Mouse (Mus musculus) ES-CJ7 (cell line): ENCODE measurements around the gene Chmp1a.
"Not testable (repeated sequence)": the region's sequence is repeated elsewhere in the genome, so short reads cannot be mapped to it uniquely, and the experiment has no call there.

ENCODE experiments used
- DNase-seq: peaks from one replicate; pipeline ENCODE4 v3.0.0; 2011; ENCODE audit warnings: low read depth, low spot score

Chmp1a gene

DNA sequence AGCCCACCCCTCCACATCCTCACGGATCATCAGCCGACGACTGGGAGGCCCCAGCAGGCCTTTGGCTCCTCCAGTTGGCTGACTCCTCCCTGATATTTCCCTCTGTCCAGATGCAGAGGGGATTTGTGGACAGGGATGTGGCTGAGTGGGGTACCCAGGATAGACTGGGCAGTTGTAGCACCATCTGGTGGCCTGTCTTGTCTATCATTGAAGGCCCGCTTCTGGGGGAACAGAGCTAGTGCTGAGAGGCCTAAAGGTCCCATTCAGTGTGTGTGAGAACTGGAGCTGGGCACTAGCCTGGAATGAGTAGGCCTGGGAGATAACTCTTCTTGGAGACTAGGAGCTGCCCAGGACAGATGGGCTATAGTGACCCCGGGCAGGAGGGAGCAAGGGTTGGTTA lies 19.2 kb upstream of the Chmp1a start:
- no peak for DNase-seq

DNA sequence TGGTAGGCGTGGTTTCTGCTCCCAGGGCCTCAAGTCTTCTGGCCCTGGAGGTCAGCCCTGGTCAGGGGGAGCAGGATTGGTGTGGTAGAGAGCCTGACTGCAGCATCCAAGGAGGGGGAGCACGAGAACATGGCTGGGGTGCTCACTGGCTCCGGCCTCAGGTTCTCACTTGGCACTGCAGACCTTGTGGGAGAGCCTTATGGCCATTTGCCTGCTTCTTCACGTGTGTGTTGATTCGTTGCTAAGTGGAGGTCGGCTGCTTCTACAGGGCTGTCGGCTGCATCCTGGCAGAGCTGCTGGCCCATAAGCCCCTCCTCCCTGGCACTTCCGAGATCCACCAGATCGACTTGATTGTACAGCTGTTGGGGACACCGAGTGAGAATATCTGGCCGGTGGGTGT lies 17.8 kb upstream of the Chmp1a start:
- not testable (repeated sequence) for DNase-seq

DNA sequence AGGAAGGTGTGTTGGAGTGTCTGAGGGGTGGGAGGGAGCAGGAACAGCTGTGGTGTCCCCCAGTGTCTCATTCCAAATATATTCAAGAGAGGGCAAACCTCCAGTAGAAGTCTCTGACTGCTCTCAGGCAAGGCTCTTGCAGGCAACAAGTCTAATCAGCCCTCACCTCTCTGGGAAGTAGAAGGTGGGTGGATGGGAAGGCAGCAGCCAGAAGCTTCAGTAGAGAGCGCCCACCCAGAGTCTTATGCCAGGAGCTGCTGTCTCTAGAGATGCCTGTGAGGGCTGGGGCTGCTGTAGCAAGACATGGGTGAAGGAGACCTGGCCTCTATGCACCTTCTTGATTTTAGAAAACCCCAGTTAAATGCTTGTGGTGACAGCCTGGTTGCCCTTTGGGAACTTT lies 15.9 kb upstream of the Chmp1a start:
- DNase-seq: no peak

GRCm38 (mm10) chr8:123224278-123225266 lies 12.0 kb upstream of the Chmp1a start, which contains the start of gene Cdk10:
TSS of gene Cdk10 (plus strand) at chr8:123224842.
- DNase-seq: peak; percentile 95

DNA sequence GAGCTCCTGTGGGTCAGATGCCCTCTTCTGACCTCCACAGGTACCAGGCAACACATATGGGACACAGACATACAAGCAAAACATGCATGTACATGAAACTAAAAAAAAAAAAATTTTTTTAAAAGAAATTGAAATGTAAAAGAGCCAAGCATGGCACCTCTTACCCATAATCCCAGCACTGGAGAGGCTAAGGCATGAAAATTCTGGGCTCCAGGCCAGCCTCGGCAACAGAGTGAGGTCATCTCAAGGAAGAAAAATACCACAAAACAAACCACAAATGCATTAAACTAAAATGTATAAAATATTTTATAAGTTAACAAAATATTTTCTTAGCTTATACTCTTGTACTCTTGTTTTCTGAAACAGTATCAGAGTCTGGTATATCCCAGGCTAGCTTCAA lies 8.4 kb upstream of the Chmp1a start:
- no peak for DNase-seq

- DNase-seq: no peak
Measured at GRCm38 (mm10) chr8:123215430-123215829, 2.9 kb upstream of the Chmp1a start.

- no peak for DNase-seq
Measured at GRCm38 (mm10) chr8:123213118-123213772, 682 bp upstream of the Chmp1a start.

DNA sequence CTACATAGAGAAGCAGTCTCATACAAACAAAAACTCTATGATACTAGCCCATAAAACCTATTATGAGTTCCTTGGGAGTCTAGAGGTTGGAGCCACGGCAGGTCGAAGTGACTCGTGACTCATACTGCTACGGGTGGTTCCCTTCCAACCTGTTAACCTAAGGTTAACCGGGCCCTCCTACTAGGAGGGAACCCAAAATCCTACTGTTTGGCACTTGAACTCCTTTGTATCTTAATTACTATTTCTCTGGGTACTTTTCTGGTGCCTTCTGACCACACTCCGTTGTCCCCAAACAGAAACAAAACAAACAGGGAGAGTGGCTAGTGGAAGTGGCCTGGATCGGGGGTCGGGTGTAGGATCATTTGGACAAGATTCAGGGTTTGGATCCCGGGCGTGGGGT lies 687 bp downstream of the Chmp1a start:
- no peak for DNase-seq

GRCm38 (mm10) chr8:123203571-123203970 lies 9.0 kb downstream of the Chmp1a start:
- DNase-seq: no peak

- peak; percentile 87 for DNase-seq
Measured at GRCm38 (mm10) chr8:123202288-123202687, 10.3 kb downstream of the Chmp1a start.

DNA sequence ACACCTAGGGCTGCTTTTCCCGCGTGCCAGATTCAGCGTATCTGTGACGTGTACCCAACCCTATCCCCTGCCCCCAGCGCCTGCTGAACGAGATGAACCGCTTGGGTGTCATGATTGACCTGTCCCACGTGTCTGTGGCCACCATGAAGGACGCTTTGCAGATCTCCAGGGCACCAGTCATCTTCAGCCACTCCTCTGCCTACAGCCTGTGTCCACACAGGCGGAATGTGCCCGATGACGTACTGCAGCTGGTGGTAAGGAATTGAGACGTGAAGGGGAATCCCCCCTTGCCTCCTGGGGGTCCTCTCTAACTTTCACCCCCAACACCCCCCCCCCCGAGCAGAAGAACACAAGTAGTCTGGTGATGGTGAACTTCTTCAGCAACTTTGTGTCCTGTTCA lies 12.7 kb downstream of the Chmp1a start:
- no peak for DNase-seq

DNA sequence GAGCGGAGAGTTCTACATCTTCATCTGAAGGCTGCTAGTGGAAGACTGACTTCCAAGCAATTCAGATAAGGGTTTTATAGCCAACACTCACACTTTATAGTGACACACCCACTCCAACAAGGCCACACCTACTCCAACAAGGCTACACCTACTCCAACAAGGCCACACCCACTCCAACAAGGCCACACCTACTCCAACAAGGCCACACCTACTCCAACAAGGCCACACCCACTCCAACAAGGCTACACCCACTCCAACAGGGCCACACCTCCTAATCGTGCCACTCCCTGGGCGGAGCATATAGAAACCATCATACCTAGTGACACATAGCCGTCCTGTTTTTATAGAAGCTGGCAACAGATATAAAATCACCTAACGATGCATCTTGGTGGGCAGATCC lies 15.5 kb downstream of the Chmp1a start:
- DNase-seq: peak; percentile 79

DNA sequence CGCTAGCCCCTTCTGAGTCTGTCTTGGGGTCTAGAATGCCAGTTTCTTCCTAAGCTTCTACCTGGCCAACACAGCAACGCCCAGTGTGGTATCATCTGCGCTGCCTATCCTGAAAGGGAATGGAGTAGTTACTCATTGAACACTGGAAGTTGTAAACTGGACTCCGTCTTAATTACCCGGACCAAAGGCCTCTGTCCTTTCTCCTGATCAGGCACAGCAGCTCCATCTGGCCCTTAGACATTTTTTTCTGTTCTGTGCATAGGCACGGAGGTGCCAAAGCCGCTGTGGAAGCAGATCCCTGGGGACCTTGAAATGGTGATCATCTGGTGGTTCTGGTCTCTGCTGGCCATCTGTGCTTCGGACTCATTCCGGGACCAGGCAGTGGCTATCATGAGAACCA lies 18.8 kb downstream of the Chmp1a start:
- no peak for DNase-seq

GRCm38 (mm10) chr8:123191908-123192307 lies 20.7 kb downstream of the Chmp1a start:
- peak; percentile 77 for DNase-seq

GRCm38 (mm10) chr8:123190678-123191077 lies 21.9 kb downstream of the Chmp1a start:
- DNase-seq: peak; percentile 91

DNA sequence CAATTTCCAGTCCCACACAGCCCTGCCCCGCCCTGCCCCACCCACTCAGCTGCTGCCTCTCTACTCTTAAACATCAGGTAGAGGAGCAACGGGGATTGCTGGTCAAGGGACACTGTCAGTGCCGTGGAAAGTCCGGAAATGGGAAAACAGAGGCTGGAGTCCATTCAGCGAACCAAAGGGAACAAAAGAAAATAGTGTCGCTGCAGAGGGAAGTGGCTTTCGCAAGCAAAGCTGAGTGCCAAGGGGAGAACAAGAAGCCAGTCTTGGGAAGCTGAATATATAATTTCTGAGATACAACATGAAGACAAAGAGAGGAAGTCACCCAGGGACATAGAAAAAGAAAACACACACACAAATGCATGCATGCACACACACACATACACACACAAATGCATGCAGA lies 23.7 kb downstream of the Chmp1a start:
- DNase-seq: no peak

GRCm38 (mm10) chr8:123188006-123188405 lies 24.6 kb downstream of the Chmp1a start:
- no peak for DNase-seq

GRCm38 (mm10) chr8:123185566-123186409 lies 26.8 kb downstream of the Chmp1a start, which contains the start of gene Dpep1:
TSS of gene Dpep1 (plus strand) at chr8:123186242.
- no peak for DNase-seq

- DNase-seq: peak; percentile 27
Measured at GRCm38 (mm10) chr8:123181391-123181790, 31.2 kb downstream of the Chmp1a start.

DNA sequence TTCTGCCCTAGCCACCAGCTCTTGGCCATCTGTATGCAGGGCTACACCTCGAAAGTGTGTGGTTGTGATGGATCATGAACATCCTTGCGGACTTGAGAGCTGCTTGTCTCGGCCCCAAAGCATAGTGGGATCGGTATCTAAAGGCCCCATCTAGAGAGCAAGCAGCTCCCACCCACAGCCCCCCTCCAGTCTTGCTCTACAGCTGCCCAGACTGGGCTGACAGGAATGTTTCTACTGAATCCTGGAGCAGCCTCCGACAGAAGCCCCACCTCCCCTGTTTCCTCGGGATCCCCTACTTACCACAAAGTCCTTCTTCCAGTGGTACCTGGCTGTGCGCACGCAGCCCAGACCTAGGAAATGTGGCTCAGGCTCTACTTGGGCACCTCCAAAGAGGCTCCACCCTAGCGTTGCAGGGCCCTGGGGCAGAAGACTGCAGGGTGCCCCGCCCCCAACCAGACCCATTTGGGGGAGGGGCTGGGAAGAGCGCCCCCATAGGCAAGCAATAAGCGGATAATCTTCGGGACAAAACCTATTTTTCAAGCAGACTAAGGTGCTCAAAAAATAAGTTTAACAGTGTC lies 54.6 kb downstream of the Chmp1a start, which contains the start of gene Sult5a1:
Sult5a1 (minus strand) TSS at position 428 of the 578 bp plus-strand sequence.
- DNase-seq: peak; percentile 69

GRCm38 (mm10) chr8:123156070-123156773 lies 56.3 kb downstream of the Chmp1a start:
- DNase-seq: peak; percentile 54
